9 mouse cellular contexts compared by ENCODE assay signal in genomic region chr5:136790570-136791196, GRCm38 (mm10).
DNase-seq lines count a peak whose midpoint lies in the region; ATAC-seq and TF ChIP-seq lines count a peak whose summit lies in the region.
"Had no signal": no experiment of that assay in that cellular context is flagged by ENCODE, and none has a peak within 500 bp of the region (broad histone marks: within the 10 kb centered on the region; RNA-seq: fewer than 3 reads in every experiment).

No protein-coding gene starts in this region.

- H3K9ac ChIP-seq in heart, embryonic 14.5 days (ENCODE audit: low read length), result no peak overlapping the region
- H3K9ac ChIP-seq in liver, embryonic 13.5 days, result no peak overlapping the region
- H3K9ac ChIP-seq in neural tube, embryonic 13.5 days, result no peak overlapping the region

- TF ChIP-seq POLR2A in brain, embryonic 14.5 days (IDR thresholded peaks at IDR 0.05; ENCODE audit: borderline replicate concordance, extremely low read depth, insufficient read depth, insufficient read length, poor library complexity, severe bottlenecking), result no peak

- H3K4me3 ChIP-seq in heart, embryonic 14.5 days (ENCODE audit: control insufficient read depth in 1 of 2, insufficient read depth in 1 of 2, low read depth in 1 of 2, low read length in 2 of 2), result no peak overlapping the region
- H3K4me3 ChIP-seq in liver, embryonic 13.5 days (replicated peaks), result no peak overlapping the region
- no peak overlapping the region for H3K4me3 ChIP-seq in neural tube, embryonic 13.5 days

- no peak overlapping the region for H3K27ac ChIP-seq in heart, embryonic 14.5 days (replicated peaks in 1 of 2; ENCODE audit: control insufficient read depth in 1 of 2, insufficient read depth in 1 of 2, low read depth in 2 of 2, low read length in 2 of 2)
- no peak overlapping the region for H3K27ac ChIP-seq in liver, embryonic 13.5 days
- H3K27ac ChIP-seq in neural tube, embryonic 13.5 days (replicated peaks), result peak overlapping the region; percentile 71
- H3K27ac ChIP-seq: macrophage had no signal

- 16% methylated on average over 11 of the region's 11 CpGs for WGBS in heart, embryonic 14.5 days
- 10% methylated on average over 11 of the region's 11 CpGs for WGBS in liver, embryonic 13.5 days (ENCODE audit: insufficient replicate concordance)
- 15% methylated on average over 11 of the region's 11 CpGs for WGBS in neural tube, embryonic 13.5 days

- H3K9me3 ChIP-seq in heart, embryonic 14.5 days (ENCODE audit: control insufficient read depth, low read length), result no peaks in the 10 kb centered on the region
- no peaks in the 10 kb centered on the region for H3K9me3 ChIP-seq in liver, embryonic 13.5 days (replicated peaks)
- H3K9me3 ChIP-seq in neural tube, embryonic 13.5 days, result no peaks in the 10 kb centered on the region

- ATAC-seq in CD4-positive, CD25-positive, alpha-beta regulatory T cell, adult 4 months, result peak; percentile 53
- ATAC-seq in erythroid progenitor cell, adult 5-6 weeks (replicated peaks; ENCODE audit: low FRiP score, poor library complexity, severe bottlenecking), result peak; percentile 72
- peak; percentile 54; the same call in 1 of the 2 replicates for ATAC-seq in heart, embryonic 14.5 days (ENCODE audit: insufficient number of reproducible peaks, insufficient read depth, low FRiP score, low read depth)
- no peak for ATAC-seq in liver, embryonic 13.5 days (ENCODE audit: low read depth)
- ATAC-seq in neural tube, embryonic 13.5 days (ENCODE audit: low read depth), result peak; percentile 95

- peaks cover 0 to 2% of the 10 kb centered on the region in 2 experiments; a peak in 2 of 4 replicates for H3K4me1 ChIP-seq in heart, embryonic 14.5 days (ENCODE audit: control insufficient read depth in 2 of 2, insufficient read depth in 2 of 2, low read length in 2 of 2)
- no peaks in the 10 kb centered on the region for H3K4me1 ChIP-seq in liver, embryonic 13.5 days (replicated peaks)
- H3K4me1 ChIP-seq in neural tube, embryonic 13.5 days (replicated peaks), result peaks cover 5% of the 10 kb centered on the region

- no peaks in the 10 kb centered on the region for H3K27me3 ChIP-seq in heart, embryonic 14.5 days (ENCODE audit: control insufficient read depth, insufficient read depth, low read length)
- no peaks in the 10 kb centered on the region for H3K27me3 ChIP-seq in liver, embryonic 13.5 days
- H3K27me3 ChIP-seq in neural tube, embryonic 13.5 days, result no peaks in the 10 kb centered on the region

- no peaks in the 10 kb centered on the region for H3K36me3 ChIP-seq in heart, embryonic 14.5 days (ENCODE audit: control insufficient read depth, insufficient read depth, low read length)
- H3K36me3 ChIP-seq in liver, embryonic 13.5 days, result no peaks in the 10 kb centered on the region
- H3K36me3 ChIP-seq in neural tube, embryonic 13.5 days, result no peaks in the 10 kb centered on the region

- H3K4me2 ChIP-seq in heart, embryonic 14.5 days (ENCODE audit: low read length), result no peak overlapping the region
- no peak overlapping the region for H3K4me2 ChIP-seq in liver, embryonic 13.5 days
- H3K4me2 ChIP-seq in neural tube, embryonic 13.5 days, result no peak overlapping the region

- DNase-seq in brain, embryonic 14.5 days (ENCODE audit: low read depth), result peak; percentile 99
- peak; percentile 94 for DNase-seq in kidney, postnatal 10 days
- peak; percentile 52 for DNase-seq in liver, embryonic 13.5 days
- DNase-seq in telencephalon, adult 2 months (ENCODE audit: low read depth, low spot score), result peak; percentile 88

- peak; percentile 97 for TF ChIP-seq CTCF in brain, embryonic 14.5 days (IDR thresholded peaks at IDR 0.05; ENCODE audit: borderline replicate concordance, extremely low read depth, insufficient read depth, insufficient read length)
